Mouse (Mus musculus) intestine, embryonic 15.5 days (tissue): Measurements from ENCODE around the gene Etl4. TPM values are rescaled to one million over a fixed set of nuclear protein-coding genes. Genes with fewer than 3 reads are reported as not detected.

Source experiments
- ATAC-seq: fragments of 200-750 bp; cut with Nextera tagmentation; 2 replicates; pipeline ENCODE4 v1.8.0; 2017; ENCODE audit warnings: moderate TSS enrichment, moderate library complexity
- H3K27ac ChIP-seq: fragments of 300-500 bp; sonication (generic); 2 replicates; pipeline ENCODE4 v1.5.1; 2015; ENCODE audit warnings: mild to moderate bottlenecking, inconsistent platforms
- H3K27me3 ChIP-seq: fragments of 300-500 bp; sonication (generic); replicated peaks from 2 replicates; pipeline ENCODE4 v1.6.1; 2015; ENCODE audit warnings: inconsistent platforms
- H3K36me3 ChIP-seq: fragments of 300-500 bp; sonication (generic); 2 replicates; pipeline ENCODE4 v1.6.1; 2015; ENCODE audit warnings: inconsistent platforms
- H3K4me1 ChIP-seq: fragments of 300-500 bp; sonication (generic); replicated peaks from 2 replicates; pipeline ENCODE4 v1.6.1; 2015; ENCODE audit warnings: inconsistent platforms
- H3K4me2 ChIP-seq: fragments of 300-500 bp; sonication (generic); replicated peaks from 2 replicates; pipeline ENCODE4 v1.6.1; 2015; ENCODE audit warnings: mild to moderate bottlenecking, inconsistent platforms
- H3K4me3 ChIP-seq: fragments of 300-500 bp; sonication (generic); replicated peaks from 2 replicates; pipeline ENCODE4 v1.5.1; 2015; ENCODE audit warnings: inconsistent platforms
- H3K9ac ChIP-seq: fragments of 300-500 bp; sonication (generic); 2 replicates; pipeline ENCODE4 v1.6.1; 2015; ENCODE audit warnings: inconsistent platforms
- H3K9me3 ChIP-seq: fragments of 300-500 bp; sonication (generic); 2 replicates; pipeline ENCODE4 v1.6.1; 2016; ENCODE audit warnings: inconsistent platforms
- WGBS: fragments of 180-500 bp; shearing (Covaris S2); methylation state at CpG from one replicate; pipeline ENCODE4 v1.1.7; 2015; 5-methylcytosine and 5-hydroxymethylcytosine counted together
- polyA plus RNA-seq: library from polyadenylated mRNA; unstranded; fragments of >200 nt; fragmentation: Nextera tagmentation; extraction: Ambion mirVana; gene quantifications from 2 replicates; pipeline ENCODE4 v1.2.1, GENCODE M21; 2015

Gene Etl4
- polyA plus RNA-seq, 1 experiment from 2014 or later, result 32.8 TPM

- no peaks in the 10 kb centered on the region for H3K9me3 ChIP-seq
- no peak for ATAC-seq
- no peak overlapping the region for H3K9ac ChIP-seq
- no peaks in the 10 kb centered on the region for H3K36me3 ChIP-seq
- no peak overlapping the region for H3K4me3 ChIP-seq
- no peaks in the 10 kb centered on the region for H3K27me3 ChIP-seq
- no peaks in the 10 kb centered on the region for H3K4me1 ChIP-seq
- WGBS, result 88% methylated on average over 4 of the region's 4 CpGs
- no peak overlapping the region for H3K27ac ChIP-seq
- H3K4me2 ChIP-seq, result no peak overlapping the region
Observed at GRCm38 (mm10) chr2:20037671-20038070, 128.1 kb downstream of the Etl4 start.

GRCm38 (mm10) chr2:20072377-20072776 is 162.8 kb downstream of the Etl4 start:
- Histone ChIP-seq H3K9me3 (no peaks in the 10 kb centered on the region), H3K9ac (no peak overlapping the region), H3K4me1 (no peaks in the 10 kb centered on the region), H3K27ac (no peak overlapping the region), H3K27me3 (no peaks in the 10 kb centered on the region), H3K4me3 (no peak overlapping the region), H3K4me2 (no peak overlapping the region), H3K36me3 (no peaks in the 10 kb centered on the region)
- WGBS, result 47% methylated on average over 9 of the region's 9 CpGs
- ATAC-seq, result no peak

- Histone ChIP-seq H3K36me3 (no peaks in the 10 kb centered on the region), H3K4me2 (no peak overlapping the region), H3K27ac (no peak overlapping the region), H3K9me3 (no peaks in the 10 kb centered on the region), H3K4me1 (no peaks in the 10 kb centered on the region), H3K27me3 (no peaks in the 10 kb centered on the region), H3K9ac (no peak overlapping the region), H3K4me3 (no peak overlapping the region)
- ATAC-seq, result no peak
- 80% methylated on average over 4 of the region's 4 CpGs for WGBS
Observed at GRCm38 (mm10) chr2:20076118-20076796, 166.7 kb downstream of the Etl4 start.

- 73% methylated on average over 4 of the region's 4 CpGs for WGBS
- no peaks in the 10 kb centered on the region for H3K9me3 ChIP-seq
- no peak overlapping the region for H3K9ac ChIP-seq
- no peak overlapping the region for H3K4me2 ChIP-seq
- H3K27me3 ChIP-seq, result no peaks in the 10 kb centered on the region
- no peaks in the 10 kb centered on the region for H3K4me1 ChIP-seq
- H3K36me3 ChIP-seq, result no peaks in the 10 kb centered on the region
- ATAC-seq, result no peak
- H3K27ac ChIP-seq, result no peak overlapping the region
- no peak overlapping the region for H3K4me3 ChIP-seq
Observed at GRCm38 (mm10) chr2:20084781-20085180, 175.2 kb downstream of the Etl4 start.

- 43% methylated on average over 1 of the region's 1 CpGs for WGBS
- no peak for ATAC-seq
Observed at GRCm38 (mm10) chr2:20105456-20105855, 195.9 kb downstream of the Etl4 start.

GRCm38 (mm10) chr2:20111703-20112102 is 202.1 kb downstream of the Etl4 start:
- Histone ChIP-seq H3K36me3 (no peaks in the 10 kb centered on the region), H3K4me3 (no peak overlapping the region), H3K9ac (no peak overlapping the region), H3K9me3 (no peaks in the 10 kb centered on the region), H3K4me2 (no peak overlapping the region), H3K27me3 (no peaks in the 10 kb centered on the region), H3K4me1 (no peaks in the 10 kb centered on the region), H3K27ac (no peak overlapping the region)
- no peak for ATAC-seq

More at GRCm38 (mm10) chr2:20105456-20105855, 195.9 kb downstream of the Etl4 start:
- H3K4me1 ChIP-seq, result no peaks in the 10 kb centered on the region
- H3K27ac ChIP-seq, result no peak overlapping the region
- no peak overlapping the region for H3K4me2 ChIP-seq
- H3K36me3 ChIP-seq, result no peaks in the 10 kb centered on the region
- H3K4me3 ChIP-seq, result no peak overlapping the region
- no peak overlapping the region for H3K9ac ChIP-seq
- H3K9me3 ChIP-seq, result no peaks in the 10 kb centered on the region
- H3K27me3 ChIP-seq, result no peaks in the 10 kb centered on the region

GRCm38 (mm10) chr2:20125914-20126313 is 216.3 kb downstream of the Etl4 start:
- Histone ChIP-seq H3K4me3 (no peak overlapping the region), H3K4me2 (no peak overlapping the region), H3K36me3 (no peaks in the 10 kb centered on the region), H3K4me1 (no peaks in the 10 kb centered on the region), H3K27ac (no peak overlapping the region), H3K9ac (no peak overlapping the region), H3K9me3 (no peaks in the 10 kb centered on the region), H3K27me3 (no peaks in the 10 kb centered on the region)
- ATAC-seq, result no peak

GRCm38 (mm10) chr2:20131792-20132191 is 222.2 kb downstream of the Etl4 start:
- Histone ChIP-seq H3K4me3 (no peak overlapping the region), H3K27ac (no peak overlapping the region), H3K4me2 (no peak overlapping the region), H3K4me1 (no peaks in the 10 kb centered on the region), H3K36me3 (no peaks in the 10 kb centered on the region), H3K27me3 (no peaks in the 10 kb centered on the region), H3K9ac (no peak overlapping the region), H3K9me3 (no peaks in the 10 kb centered on the region)
- 23% methylated on average over 2 of the region's 2 CpGs for WGBS
- no peak for ATAC-seq

GRCm38 (mm10) chr2:20138426-20138825 is 228.8 kb downstream of the Etl4 start:
- no peaks in the 10 kb centered on the region for H3K9me3 ChIP-seq
- no peak for ATAC-seq
- H3K27ac ChIP-seq, result no peak overlapping the region
- H3K4me2 ChIP-seq, result no peak overlapping the region
- H3K27me3 ChIP-seq, result no peaks in the 10 kb centered on the region
- no peaks in the 10 kb centered on the region for H3K4me1 ChIP-seq
- H3K9ac ChIP-seq, result no peak overlapping the region
- no peaks in the 10 kb centered on the region for H3K36me3 ChIP-seq
- 42% methylated on average over 1 of the region's 1 CpGs for WGBS
- H3K4me3 ChIP-seq, result no peak overlapping the region

GRCm38 (mm10) chr2:20145368-20145767 is 235.8 kb downstream of the Etl4 start:
- ATAC-seq, result no peak
- no peak overlapping the region for H3K4me3 ChIP-seq
- no peaks in the 10 kb centered on the region for H3K27me3 ChIP-seq
- 58% methylated on average over 4 of the region's 4 CpGs for WGBS
- H3K9me3 ChIP-seq, result no peaks in the 10 kb centered on the region
- no peak overlapping the region for H3K9ac ChIP-seq
- no peak overlapping the region for H3K27ac ChIP-seq
- no peaks in the 10 kb centered on the region for H3K36me3 ChIP-seq
- H3K4me2 ChIP-seq, result no peak overlapping the region
- H3K4me1 ChIP-seq, result no peaks in the 10 kb centered on the region

GRCm38 (mm10) chr2:20167073-20167472 is 257.5 kb downstream of the Etl4 start:
- H3K9ac ChIP-seq, result no peak overlapping the region
- H3K4me2 ChIP-seq, result no peak overlapping the region
- H3K27me3 ChIP-seq, result no peaks in the 10 kb centered on the region
- H3K9me3 ChIP-seq, result no peaks in the 10 kb centered on the region
- H3K4me1 ChIP-seq, result no peaks in the 10 kb centered on the region
- H3K36me3 ChIP-seq, result no peaks in the 10 kb centered on the region
- no peak for ATAC-seq
- H3K27ac ChIP-seq, result no peak overlapping the region
- 67% methylated on average over 1 of the region's 1 CpGs for WGBS
- no peak overlapping the region for H3K4me3 ChIP-seq

GRCm38 (mm10) chr2:20167566-20167965 is 258.0 kb downstream of the Etl4 start:
- ATAC-seq, result no peak
- Histone ChIP-seq H3K27me3 (no peaks in the 10 kb centered on the region), H3K4me2 (no peak overlapping the region), H3K9me3 (no peaks in the 10 kb centered on the region), H3K36me3 (no peaks in the 10 kb centered on the region), H3K4me1 (no peaks in the 10 kb centered on the region), H3K27ac (no peak overlapping the region), H3K9ac (no peak overlapping the region), H3K4me3 (no peak overlapping the region)
- 71% methylated on average over 5 of the region's 5 CpGs for WGBS

- H3K27ac ChIP-seq, result no peak overlapping the region
- no peak overlapping the region for H3K4me3 ChIP-seq
- ATAC-seq, result no peak
- no peak overlapping the region for H3K4me2 ChIP-seq
- no peaks in the 10 kb centered on the region for H3K4me1 ChIP-seq
- no peaks in the 10 kb centered on the region for H3K9me3 ChIP-seq
- H3K36me3 ChIP-seq, result no peaks in the 10 kb centered on the region
- 86% methylated on average over 4 of the region's 4 CpGs for WGBS
- H3K27me3 ChIP-seq, result no peaks in the 10 kb centered on the region
- no peak overlapping the region for H3K9ac ChIP-seq
Observed at GRCm38 (mm10) chr2:20168156-20168555, 258.6 kb downstream of the Etl4 start.
